Mouse (Mus musculus) thymus, adult 2 months (tissue): Measurements from ENCODE around the gene Tgfa.

Experiments used
- CTCF ChIP-seq: fragments of 200-500 bp; IDR thresholded peaks from 2 replicates; pipeline ENCODE4 v1.5.1; 2012; ENCODE audit warnings: mild to moderate bottlenecking, control low read depth, low read length, moderate library complexity, borderline replicate concordance; ENCODE audit not compliant: control insufficient read depth, poor library complexity, insufficient read depth; ENCODE audit errors: extremely low read depth
- POLR2A ChIP-seq: fragments of 200-500 bp; IDR thresholded peaks from 2 replicates; pipeline ENCODE4 v1.6.1; 2012; ENCODE audit warnings: mild to moderate bottlenecking, low read length, control low read depth, moderate library complexity; ENCODE audit not compliant: control insufficient read depth, poor library complexity, insufficient read depth; ENCODE audit errors: extremely low read depth

DNA sequence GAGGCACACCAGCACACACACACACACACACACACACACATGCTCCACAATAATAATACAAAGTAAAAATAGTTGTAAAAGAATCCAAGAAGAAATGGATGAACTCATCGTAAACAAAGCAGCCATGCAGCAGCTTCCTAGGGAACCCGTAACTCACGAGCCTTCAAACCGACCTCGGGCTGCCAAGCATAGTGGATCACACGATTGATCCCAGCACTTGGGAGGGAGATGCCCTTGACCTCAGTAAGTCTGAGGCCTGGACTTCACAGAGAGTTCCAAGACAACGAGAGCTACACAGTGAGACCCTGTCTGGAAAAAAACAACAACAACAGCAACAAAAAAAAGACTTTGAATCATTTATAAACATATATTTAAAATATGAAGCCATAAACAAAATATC is 33.4 kb upstream of the Tgfa start:
- TF ChIP-seq POLR2A (no peak), CTCF (no peak)
